Mouse (Mus musculus) v-Abl transformed pro-B cells (cell line): Measurements from ENCODE around the gene Msrb1.

Source experiments
- in situ Hi-C, 2 experiments: fragments of 400-800 bp; cut with MboI; formaldehyde crosslinking; loops; one replicate each; pipeline ENCODE4 v1.15.1; 2025; ENCODE audit not compliant: unreplicated experiment in 2 of 2

Gene Msrb1

DNA sequence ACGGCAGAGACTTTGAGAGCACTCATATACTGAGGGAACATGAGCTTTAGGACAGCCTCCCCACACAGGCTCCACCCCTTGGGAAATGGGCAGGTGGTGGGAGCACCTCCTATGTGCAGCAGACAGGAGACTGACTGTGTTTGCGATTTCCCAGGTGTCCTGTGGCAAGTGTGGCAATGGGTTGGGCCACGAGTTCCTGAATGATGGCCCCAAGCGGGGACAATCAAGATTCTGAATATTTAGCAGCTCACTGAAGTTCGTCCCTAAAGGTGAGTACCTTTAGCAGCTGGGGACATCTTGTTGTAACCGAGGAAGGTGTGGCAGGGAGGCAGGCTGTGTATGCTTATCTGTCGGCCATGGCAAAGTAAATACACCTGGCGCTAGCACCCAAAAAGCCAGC lies 3.5 kb downstream of the Msrb1 start:
- in situ Hi-C loops = loop anchor here in 1 of 2 experiments (5.0 to 10.0 kb wide), 3 partner anchors 77 to 625 kb away; partner anchors contain the start of genes Nubp2, Spsb3, Tpsb2 and Tpsg1

DNA sequence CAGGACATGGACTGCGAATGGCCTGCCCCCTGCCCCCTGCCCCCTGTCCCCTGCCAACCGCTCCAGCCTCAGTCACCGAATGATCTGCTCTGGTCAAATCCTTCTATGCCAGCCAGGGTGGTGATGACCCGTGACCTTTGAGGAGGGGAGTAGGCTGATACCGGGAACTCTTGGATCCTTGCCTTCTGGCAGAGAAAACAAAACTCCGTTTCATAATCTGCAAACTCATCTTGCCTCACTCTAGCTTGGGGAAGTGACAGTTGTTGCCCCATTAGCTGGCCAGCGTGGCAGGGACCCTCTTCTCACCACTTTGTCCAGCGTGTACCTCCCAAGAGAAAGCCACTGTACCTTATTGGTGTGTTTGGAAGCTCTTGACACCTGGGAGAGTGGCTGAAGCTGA lies 5.9 kb downstream of the Msrb1 start:
- in situ Hi-C loops = loop anchor here in 1 of 2 experiments (5.0 kb wide), 2 partner anchors 75 to 145 kb away; partner anchors contain the start of genes Nubp2 and Spsb3

DNA sequence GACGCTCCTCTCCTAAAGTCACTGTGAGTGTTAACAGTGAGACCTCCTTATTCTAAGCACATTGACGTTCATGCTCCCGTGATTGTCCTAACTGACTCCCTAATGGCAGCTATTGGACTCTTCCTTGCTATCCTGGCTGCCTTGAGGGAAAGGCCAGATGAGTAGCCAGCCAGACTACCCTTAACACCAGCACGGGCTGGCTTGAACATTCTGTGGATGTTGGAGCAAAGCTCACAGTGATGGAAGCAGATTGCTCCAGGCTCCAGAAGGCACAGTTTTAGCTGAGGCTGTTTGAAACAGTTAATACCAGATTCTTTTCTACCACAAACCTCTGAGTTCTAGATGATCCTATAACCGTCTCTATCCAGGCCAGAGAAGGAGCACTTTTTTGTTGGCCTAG lies 7.5 kb downstream of the Msrb1 start:
- in situ Hi-C loops = loop anchor here in 1 of 2 experiments (5.0 kb wide), 2 partner anchors 73 to 143 kb away; partner anchors contain the start of genes Nubp2 and Spsb3

DNA sequence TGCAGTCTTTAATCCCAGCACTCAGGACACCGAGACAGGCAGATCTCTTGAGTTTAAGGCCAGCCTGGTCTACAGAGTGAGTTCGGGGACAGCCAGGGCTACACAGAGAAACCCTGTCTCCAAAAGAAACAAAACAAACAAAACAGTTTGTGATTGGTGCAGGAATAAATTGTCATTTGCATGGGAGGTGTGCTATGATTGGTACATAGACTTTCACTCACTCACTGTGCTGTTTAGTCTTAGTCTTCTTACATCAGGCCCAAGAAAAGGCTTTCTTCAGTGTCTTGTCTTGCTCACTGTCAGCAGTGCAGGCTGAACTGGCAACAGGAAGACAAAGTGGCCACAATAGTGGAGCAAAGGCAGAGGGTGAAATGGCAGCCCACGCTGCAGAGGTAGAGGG lies 7.9 kb downstream of the Msrb1 start:
- in situ Hi-C loops = loop anchor here in 1 of 2 experiments (5.0 kb wide), 2 partner anchors 73 to 143 kb away; partner anchors contain the start of genes Nubp2 and Spsb3

DNA sequence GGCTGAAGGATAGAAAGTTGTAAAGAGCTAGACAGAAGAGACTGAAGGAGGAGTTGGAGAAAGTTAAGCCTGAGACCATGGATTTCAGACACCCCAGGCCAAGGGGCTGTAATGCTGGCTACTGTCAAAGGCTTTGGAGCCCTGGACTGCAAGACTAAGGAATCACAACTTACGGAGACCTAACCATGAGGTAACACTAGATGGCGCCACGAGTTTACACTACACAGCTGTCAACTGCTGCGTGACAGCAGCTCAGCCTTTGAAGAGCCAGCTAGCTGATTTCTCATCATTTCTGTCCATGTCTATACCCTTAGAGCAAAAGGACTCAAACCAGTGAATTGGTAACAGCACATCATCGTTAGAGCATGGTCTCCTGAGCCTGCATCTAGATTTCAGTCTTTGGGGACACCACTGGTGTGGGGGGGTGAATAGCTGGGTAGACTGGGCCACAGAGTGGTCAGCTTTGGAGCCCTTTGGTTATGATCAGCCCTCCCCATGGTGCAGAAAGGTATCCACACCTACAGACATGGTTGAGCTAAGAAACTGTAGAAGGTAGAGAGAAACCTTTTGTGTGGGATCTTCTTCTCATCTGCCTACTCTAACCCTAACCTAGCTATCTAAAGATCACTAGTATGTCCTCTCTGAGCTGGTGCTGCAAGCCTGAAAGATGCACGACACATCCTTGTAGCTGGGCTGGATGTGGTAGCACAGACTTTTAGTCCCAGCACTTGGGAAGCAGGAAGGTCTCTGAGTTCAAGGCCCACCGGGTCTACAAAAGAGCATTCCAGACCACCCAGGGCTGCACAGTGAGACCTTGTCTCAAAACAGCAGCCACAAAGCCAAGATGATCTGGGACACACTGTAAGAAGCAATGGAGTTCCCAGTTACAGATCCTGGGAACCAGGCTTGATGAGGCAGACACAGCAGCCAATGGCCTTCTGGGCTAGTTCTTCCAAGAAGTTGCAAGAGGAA lies 9.4 kb downstream of the Msrb1 start:
- in situ Hi-C loops = loop anchor here in 1 of 2 experiments (5.0 kb wide), 1 partner anchor 136 kb away; no protein-coding TSS in a partner anchor

DNA sequence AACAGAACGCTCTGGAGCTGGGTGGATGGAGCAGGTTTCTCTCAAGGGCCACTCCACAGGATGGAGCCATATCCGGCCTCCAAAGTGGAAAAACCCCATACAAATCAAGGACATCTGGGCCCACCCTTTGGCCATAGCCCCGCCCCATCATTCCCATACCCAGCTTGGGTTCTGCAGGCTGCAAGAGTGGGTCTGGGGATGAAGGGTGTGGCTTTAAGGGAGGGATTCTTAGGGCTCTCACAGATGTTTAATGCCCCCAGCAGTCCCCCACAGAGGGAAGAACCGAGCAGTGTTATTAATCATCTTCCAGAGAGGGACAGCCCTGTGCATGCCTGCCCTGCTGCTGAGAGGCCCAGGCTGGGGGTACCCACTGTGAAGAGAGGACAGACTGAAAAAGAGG lies 10.5 kb downstream of the Msrb1 start:
- in situ Hi-C loops = loop anchor here in 1 of 2 experiments (5.0 kb wide), 1 partner anchor 135 kb away; no protein-coding TSS in a partner anchor

DNA sequence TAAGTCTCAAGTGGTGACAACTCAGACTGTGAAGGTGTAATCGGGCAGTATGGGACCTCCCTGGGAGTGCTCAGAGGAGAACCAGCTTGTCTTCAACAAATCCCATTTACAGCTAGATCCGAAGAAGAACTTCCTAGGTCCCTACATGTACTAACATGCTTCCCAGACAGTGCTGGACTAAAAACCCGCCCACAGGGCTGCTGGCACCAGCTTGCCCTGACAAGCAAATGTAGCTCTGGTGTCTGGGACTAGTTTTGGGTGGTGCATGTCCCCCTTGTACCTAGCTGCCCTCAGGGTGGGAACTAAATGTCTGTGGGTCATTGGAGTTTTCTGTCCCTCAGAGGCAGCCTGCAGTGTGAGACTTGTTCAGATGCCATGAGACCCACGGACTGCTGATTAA lies 15.1 kb downstream of the Msrb1 start:
- in situ Hi-C loops = no loop called here

DNA sequence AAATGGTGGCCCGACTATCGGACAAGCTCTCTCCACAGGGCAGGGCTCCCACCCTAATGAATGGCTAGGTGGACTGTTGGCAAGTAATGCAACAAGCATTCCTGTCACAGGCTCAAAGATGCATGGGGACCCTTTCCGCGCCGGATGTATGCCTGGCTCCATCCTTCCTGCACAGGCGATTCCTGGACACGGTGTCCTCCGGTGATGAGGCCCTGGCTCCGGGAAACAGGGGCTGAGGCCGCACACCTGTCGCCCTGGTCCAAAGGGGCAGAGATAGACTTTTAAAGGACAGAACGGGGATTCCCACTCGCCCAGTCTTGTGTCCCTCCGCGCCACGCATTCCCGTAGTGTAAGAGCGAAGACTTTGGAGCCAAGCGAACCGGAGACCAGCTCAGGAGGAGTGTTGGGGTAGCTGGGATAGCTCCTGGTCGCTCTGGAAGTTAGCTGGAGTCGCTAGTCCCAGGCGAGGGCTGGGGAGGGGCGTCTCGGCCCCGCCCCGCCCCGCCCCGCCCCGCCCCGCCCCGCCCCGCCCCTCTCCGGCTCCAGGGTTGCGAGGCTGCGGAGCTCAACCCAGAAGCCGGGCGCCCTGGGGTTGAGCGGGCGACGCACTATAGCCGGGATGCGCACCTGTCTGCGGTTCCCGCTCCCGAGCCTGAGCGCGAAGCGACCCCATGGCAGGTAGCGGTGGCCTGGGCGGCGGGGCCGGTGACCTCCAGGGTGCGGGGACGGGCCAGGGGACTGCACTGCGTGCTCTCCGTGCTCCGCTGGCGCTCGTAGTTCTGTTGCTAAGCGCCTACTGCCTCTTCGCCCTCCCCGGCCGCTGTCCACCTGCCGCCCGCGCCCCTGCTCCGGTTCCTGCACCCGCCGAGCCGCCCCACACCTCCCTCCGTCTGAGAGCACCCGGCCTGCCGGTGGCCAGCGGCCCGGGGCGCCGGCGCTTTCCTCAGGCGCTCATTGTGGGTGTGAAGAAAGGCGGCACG lies 16.3 kb downstream of the Msrb1 start, which contains the start of gene Hs3st6:
Gene Hs3st6, plus strand, starts transcription at position 574 of the 980 bp plus-strand sequence.
- in situ Hi-C loops = no loop called here

DNA sequence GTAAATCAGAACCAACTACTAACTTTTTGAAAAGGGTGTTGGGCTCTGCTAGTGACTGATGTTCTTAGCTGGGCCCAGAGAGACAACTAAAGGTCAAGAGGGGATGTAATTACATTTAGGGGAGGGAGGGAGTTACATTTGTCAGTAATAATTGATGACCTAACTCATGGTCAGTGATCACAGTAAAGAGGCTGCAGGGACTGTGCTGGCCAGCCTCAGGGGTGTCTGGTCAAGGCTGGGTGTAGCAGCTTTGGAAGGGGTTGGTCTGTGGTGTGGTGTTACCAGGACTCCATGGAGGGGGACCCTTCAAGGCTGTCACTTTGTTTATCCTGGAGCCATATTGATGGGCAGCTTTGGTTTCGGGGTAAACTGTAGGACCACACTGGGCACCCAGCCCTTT lies 21.0 kb downstream of the Msrb1 start:
- in situ Hi-C loops = loop anchor here in 1 of 2 experiments (5.0 kb wide), 1 partner anchor 50 kb away; no protein-coding TSS in a partner anchor

DNA sequence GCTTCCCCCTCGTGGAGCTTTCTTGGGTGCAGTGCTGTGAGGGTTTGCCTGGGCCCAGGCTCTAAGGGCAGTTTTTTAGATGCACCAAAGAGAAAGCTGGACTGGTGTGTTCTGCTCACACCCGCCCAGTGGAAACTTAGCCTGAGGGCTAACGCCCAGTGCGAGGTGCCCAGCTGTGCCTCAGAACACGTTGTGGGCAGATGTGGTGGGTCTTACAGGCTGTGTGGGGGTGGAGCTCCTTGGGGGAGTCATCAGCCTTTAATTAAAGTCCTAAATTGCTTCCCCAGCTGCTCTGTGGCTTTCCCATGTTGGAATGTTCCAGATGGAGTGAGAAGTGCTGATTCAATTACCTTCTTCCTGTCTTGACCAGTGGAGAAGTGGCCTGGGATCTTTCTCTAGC lies 24.7 kb downstream of the Msrb1 start:
- in situ Hi-C loops = no loop called here

DNA sequence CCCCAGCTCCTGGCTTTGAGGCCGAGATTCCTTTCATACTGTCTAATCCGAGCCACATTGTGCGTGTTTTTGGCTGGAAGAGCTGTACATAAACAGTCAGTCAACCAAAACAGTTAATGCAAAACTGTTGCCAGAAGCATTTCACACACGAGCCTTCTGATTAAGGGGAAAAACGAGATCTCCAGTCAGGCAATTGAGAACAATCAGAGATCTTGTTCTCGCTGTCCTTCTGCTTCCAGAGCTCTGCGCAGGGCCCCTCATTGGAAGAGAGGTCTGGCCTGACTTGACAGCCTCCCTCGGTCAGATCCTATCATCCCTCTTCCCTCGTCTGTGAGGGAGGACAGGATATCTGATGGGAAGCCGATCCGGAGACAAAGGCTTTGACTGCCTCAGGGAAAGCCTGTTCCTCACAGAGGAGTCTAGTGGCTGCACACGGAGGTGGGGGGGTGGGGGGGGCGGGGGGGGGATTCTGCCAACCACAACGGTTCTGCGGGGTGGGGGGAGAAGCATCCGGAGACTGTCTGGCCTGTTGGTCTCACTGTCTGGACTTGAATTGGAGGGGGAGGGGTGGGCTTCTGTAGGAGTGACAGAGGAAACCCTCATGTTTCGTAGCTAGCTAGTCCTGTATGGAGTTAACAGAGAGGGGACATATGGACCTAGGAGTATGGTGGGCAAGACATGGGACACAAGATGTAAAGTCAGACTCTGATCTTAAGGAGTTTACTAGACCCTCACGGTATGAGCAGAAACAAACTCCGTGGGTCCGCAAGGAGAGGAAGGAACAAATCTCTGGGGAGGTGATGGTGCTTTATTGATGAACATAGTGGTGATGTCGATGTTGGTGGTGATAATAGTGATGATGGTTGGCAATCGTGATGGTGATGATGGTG lies 28.8 kb downstream of the Msrb1 start:
- in situ Hi-C loops = no loop called here

DNA sequence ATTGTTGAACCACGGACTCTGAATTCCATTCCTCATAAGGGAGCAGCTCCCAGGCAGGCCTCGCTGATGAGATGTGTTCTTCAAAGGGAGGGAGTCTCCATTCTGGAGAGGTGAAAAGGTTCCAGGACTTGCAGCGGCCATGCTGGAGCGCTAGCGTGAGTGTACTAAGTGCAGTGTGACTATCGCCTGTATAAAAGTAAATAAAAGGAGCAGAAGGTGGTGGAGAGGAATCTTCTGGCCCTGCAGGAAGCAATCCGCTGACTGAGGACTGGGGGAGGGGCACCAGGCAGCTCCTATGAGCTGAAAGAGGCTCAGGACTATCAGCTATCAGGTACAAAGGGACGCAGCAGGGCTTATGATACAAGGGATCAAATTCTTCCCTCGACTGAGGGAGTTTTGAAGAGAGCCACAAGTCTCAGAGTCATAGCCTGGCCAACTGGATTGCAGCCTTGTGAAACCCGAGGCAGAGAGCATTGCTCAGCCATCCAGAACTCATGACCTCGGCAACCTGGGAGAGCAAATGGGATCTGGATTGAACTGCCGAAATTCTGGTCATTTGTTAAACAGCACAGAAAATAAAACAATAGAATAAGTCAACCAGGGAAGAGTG lies 29.9 kb downstream of the Msrb1 start:
- in situ Hi-C loops = no loop called here

DNA sequence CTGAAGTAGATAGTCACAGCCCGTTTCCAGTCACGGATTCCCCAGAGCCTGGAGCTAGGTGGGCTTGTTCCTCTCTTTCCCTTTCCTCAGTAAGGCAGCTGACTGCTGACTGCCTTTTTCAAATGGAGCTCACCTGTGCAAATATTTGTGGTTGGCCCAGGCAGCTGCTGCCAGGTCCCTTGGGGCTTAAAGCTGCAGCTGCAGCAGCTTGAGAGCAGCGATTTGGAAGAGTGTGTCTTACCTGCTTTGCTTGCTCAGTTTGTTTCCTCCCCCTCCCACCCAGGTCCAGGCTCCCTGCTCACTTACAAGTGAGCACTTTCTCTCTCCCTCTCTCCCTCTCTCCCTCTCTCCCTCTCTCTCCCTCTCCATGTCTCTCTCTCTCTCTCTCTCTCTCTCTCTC lies 32.7 kb downstream of the Msrb1 start:
- in situ Hi-C loops = no loop called here

DNA sequence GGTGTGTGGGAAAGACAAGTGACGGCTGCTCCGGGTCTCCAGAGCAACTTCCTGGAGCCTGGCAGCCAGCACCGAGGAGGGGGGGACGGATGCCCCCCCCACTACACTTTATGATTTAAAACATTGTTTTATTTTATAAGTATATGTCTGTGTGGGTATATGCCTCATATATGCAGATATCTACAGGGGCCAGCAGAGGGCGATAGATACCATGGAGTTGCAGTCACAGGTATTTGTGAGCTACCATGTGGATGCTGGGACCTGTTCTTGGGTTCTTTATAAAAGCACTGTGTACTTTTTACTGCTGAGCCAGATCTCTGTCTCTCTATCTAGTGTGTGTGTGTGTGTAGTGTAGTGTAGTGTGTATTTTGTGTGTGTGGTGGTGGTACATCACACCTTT lies 36.8 kb downstream of the Msrb1 start:
- in situ Hi-C loops = no loop called here

DNA sequence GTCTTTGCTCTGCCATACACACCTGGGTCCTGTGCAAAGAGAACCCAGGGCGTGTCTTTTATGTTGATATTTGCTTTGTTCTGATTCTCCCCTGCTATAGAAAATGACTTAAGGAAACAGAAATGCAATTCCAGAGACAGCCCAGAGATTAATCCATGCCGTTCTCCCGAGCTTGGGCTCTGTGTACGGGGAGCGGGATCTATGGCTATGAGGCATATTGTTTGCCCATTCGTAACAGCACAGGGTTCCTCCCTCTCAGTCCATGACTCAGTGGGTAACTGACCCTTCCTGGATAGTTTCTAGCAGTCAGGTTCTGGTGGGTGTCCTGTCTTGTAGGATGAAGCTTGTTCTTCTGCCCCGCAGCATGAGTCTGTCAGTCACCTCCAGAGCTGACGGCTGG lies 38.7 kb downstream of the Msrb1 start:
- in situ Hi-C loops = no loop called here

DNA sequence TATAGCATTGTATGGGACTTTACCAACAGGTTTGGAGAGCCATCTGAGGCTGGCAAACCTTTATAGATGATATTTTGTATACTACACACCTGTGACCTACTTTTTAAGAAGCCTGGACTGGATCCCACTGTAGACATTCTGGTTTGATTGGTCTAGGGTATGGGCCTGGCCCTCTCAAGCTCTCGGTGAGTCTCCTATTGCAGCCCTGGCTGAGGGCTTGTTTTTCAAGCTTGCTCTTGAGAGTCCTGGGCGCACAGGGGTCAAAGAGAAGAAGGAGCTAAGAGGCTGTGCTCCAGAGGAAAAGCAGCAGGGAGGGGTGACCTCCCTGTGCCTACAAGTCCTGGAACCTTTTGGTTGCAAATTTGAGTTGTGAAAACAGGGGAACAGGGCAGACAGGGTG lies 40.6 kb downstream of the Msrb1 start:
- in situ Hi-C loops = no loop called here

DNA sequence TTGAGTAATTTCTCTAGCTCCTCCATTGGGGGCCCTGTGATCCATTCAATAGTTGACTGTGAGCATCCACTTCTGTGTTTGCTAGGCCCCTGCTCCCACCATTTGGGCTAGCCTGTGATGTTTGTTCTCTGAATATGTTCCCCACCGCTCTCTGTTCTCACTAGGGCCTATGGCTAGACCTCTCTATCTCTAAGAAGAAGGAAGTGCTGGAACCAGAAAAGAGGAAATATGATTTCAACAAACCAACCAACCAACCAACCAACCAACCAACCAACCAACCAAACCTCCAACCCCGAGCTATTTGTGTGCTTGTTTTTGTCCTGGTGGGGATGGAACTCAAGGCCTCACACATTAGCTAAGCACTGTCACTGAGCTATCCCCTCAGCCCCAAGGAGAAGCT lies 44.4 kb downstream of the Msrb1 start:
- in situ Hi-C loops = no loop called here

DNA sequence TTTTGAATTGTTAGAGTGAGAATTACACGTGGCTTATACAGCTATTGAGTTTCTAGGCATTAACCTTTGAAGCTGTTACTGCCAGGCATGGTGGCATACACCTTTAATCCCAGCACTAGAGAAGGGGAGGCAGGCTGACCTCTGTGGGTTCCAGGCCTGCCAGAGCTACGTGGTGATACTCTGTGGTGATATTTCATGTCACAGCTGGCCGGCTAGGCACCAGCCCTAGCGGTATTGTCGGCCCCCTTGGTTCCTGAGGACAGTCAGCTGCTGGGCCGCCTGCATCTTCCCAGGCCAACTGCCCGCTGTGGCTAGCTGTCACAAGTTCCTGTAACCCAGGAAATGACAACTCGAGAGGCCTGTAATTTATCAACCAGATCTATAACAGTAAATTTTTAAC lies 55.7 kb downstream of the Msrb1 start:
- in situ Hi-C loops = no loop called here
